Mouse (Mus musculus): ENCODE data around the gene Ntn3.

Ntn3 gene

DNA sequence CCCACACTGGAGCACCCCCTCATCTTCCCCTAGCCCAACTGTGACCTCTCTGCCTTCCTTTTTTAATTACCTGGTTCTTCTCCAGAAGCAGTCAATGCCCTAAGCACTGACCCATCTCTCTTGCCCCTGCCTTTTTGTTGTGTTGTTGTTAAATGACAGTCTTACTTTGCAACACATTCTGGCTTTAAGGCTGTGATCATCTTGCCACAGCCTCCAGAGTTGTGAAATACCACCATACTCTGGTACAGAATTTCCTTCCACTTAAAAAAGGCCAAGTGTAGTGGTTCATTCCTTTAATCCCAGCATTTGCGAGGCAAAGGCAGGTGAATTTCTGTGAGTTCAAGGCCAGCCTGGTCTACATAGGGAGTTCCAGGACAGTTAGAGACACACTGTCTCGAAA is 18.4 kb downstream of the Ntn3 start:
- DNase-seq (ENCODE audit: low spot score) = no peak

DNA sequence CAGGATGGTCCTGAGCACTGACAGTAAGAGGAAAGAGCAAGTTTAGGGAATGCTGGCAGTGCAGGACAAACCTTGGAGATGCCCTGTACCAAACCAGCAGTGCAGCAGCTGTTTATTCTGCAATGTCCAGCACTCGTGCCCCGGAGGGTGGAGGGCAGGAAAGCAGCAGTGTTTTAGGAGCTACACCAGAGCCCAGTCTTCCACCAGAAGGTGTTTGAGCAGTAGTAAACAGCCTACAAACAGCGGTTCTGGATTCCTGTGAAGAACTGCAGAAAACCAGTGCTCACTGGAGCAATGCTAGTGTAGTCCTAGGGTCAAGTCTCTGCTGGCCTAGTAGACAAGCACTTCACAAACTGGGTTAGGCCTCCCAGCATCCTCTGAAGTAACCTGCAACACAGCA is 35.1 kb downstream of the Ntn3 start:
- no peak for DNase-seq (ENCODE audit: low spot score)

DNA sequence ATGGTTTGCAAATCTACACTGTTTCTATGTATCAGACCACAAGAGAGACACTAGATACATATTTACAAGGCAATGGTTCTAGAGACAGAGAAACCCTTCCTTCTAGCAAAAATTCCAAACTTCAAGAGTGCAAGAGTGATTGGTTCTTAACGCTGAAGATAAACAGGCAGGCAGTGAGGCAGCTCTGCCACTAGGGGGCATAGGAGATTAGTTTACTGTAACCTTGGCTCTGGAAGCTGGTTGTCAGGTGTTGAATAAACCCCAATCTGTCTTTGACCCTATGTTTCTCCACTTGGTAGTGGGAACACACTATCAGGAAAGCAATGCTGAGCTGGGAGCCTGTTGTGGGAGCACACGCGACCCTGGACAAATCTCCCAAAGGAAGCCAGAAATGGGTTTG is 35.9 kb downstream of the Ntn3 start:
- no peak for DNase-seq (ENCODE audit: low spot score)

DNA sequence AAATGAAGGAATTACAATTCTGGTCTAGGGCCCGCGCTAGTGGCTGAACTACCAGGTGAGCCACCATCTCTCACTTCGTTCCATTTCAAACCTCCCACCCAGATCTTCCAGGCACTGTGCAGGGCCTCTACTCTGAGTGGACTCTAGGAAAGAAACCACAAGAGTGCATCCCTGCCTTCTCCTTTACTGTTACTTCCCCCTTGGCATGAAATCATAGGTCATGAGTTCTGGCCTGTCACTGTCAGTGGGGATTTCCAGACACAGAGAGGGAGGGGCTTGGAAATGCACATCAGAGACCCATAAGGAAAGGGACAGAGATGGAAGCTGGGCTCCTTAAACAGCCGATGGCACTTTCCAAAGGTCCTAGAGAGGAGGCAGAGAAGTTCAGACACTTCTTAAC is 37.6 kb downstream of the Ntn3 start:
- no peak for DNase-seq (ENCODE audit: low spot score)

DNA sequence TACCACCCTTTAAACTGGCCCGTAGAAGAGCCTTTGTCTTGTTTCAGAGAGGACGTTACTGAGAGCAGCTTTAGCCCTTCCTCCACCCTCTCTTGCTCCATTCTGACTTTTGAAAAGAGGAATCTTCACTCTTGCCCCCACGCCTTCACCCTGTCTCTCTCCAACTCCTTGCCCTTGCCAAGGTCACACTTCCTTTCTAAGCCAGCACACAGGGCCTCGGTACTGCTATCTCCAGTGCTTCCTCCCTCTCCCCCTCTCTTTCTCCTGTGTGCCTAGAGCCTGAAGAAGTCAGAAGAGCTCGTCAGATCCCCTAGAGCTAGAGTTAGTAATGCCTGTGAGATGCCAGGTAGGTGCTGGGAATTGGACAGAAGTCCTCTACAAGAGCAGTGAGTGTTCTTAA is 38.6 kb downstream of the Ntn3 start:
- no peak for DNase-seq (ENCODE audit: low spot score)

DNA sequence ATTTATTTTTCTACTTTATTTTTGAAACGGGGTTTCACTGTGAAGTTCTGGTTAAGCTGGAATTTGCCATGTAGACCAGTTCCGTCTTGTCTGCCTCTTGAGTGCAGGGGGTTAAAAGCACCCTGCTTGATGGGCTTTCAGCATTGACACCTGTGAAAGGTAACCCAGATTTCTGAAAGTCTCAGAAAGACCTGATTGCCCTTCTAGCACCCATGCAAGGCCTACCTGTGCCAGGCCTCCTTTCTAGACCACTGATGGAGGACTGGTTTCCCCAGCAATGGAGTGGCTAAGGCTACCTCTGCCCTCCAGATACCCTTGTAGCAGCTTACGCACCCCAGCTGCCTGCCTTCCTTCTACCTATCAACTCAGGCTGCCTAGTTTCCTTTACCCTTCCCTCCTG is 39.2 kb downstream of the Ntn3 start:
- no peak for DNase-seq (ENCODE audit: low spot score)

DNA sequence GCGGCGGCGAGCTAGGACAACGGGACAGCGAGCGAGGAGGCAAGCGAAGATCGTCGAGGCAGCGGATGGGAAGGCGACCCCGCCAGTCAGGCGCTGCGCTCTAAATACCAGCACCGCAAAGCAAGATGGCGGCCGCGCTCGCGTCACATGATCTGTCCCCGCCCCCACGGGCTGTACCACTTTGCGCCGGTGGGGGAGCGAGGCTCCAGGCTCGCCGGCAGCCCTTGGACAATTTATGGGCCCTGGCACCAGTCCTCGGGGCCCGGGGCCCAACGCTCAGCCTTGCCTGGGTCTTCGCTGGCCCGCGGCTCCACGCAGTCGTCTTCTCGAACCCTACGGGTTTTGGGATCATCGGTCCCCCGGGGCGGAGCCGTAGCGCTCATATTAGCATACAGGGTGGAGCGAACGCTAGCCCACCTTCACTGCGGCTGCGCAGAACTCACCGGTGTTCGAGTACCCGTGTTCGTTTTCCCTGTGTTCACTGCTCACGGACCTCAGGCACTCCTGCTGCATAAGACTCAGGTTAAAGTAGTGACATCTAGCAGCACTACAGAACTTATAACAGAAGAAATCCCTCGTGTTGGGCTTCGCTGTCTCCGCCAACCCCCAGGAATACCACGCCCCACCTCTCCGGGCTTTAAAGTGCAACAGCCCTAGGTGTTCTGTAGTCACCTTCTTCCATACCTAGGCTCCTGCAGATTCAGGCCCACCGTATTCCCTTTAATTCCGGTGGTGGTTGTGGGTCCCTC is 39.8 kb downstream of the Ntn3 start, which contains the start of gene Atp6v0c:
Atp6v0c (minus strand) TSS at position 386 of the 749 bp plus-strand sequence.
- peak; percentile 94 for DNase-seq (ENCODE audit: low spot score)

DNA sequence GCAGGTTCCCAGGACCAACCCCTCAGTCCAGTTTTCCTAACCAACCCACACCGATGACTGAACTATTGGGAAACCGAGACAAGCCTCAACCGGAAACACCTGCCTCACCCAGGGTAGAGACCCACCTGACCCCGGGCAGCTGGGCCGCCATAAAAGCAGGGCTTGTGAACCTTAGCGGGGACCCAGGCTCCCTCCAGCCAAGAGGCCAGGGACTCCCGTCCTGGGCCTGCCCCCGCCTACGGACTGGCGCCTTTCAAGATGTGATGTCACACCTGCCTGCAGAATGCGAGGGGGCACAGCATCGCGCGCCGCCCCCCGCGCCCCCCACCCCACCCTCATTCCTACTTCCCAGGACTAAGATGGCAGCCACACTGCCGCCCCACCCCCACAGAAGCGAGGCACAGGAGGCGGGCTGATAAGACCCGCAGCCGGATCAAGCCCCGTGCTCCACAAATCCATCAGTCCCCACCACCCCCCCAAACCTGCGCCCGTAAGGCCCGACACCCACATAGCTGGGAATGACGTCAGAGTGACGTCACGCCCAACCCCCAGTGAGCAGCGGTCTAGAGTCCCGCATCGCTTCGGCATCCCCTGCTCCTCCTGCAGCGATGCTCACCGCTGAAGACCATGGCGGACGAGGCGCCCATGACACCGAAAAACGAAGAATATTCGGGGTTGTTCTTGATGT is 40.6 kb downstream of the Ntn3 start:
- DNase-seq (ENCODE audit: low spot score) = peak; percentile 74

DNA sequence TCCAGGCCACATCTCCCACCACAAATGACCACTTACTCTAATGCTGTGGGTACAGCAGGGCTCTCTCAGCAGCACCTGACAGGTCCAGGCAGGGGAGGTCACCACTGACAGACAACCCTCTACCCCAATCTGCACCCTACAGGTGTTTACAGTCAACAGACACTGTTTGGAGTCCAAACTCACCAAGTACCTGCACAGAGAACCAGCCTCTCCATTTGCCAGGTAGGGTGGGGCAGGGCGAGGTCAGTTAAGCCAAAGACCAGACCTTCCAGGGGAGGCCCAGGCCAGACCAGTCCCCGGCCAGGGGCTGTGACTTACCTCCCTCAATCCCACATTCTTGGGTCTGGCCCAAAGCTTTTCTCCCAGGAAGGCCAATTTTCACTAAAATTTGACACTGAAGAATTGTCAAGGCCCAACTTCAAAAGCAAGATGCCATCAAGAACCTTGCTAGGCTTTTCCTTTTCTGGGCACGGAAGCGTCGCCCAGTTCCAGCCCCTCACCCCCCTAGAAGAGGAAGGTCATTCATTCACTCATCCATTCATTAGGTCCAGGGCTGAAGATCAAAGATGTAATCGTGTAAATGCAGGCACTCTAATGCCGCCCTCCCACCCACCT is 41.3 kb downstream of the Ntn3 start:
- no peak for DNase-seq (ENCODE audit: low spot score)

DNA sequence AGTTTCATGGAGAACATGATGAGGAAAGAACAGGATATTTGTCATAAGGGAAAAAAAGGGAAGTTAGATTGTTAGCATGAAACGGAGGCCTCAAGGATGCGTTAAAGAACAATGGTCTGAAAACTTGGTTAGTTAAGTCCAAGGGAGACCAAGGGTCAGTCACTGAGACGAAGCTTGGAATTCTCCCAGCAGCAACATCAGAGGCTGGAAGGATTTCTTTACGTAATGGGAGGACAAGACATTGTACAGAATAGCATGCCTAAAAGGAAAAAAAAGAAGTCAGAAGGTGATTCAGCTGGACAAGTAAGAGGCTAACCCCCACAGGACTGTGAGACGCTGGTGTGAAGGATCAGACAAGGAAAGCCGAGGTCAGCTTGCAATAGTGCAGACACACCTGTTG is 42.2 kb downstream of the Ntn3 start:
- DNase-seq (ENCODE audit: low spot score) = no peak

DNA sequence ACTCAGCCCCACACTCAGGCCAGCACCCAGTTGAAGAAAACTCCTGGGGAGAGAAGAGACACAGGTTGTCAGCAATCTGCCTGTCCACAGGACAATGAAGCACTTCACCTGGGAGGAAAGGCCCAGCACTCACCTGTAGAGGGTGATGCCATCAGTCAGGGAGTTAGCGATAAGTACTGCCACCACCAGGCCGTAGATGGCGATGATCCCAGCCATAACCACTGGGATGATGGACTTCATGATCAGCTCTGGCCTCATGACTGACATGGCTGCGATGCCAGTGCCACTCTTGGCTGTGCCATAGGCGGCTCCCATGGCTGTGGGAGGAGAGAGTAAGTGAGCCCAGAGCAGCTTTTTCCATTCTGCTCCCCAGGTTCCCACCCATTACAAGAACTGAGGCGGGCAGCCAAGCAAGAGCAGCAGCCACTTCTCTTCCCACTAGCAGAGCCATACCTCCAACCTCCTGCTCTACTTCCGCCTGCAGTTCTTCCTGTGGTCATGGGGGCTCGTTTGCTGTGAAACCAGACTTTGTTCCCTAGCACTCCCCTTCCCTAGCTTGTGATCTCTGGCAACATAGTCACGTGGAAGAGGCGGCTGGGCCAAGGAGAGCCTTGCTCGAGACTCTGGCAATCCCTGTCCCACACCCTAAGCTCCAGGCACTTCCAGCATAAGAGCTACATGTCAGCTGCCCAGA is 44.6 kb downstream of the Ntn3 start:
- DNase-seq (ENCODE audit: low spot score) = no peak

DNA sequence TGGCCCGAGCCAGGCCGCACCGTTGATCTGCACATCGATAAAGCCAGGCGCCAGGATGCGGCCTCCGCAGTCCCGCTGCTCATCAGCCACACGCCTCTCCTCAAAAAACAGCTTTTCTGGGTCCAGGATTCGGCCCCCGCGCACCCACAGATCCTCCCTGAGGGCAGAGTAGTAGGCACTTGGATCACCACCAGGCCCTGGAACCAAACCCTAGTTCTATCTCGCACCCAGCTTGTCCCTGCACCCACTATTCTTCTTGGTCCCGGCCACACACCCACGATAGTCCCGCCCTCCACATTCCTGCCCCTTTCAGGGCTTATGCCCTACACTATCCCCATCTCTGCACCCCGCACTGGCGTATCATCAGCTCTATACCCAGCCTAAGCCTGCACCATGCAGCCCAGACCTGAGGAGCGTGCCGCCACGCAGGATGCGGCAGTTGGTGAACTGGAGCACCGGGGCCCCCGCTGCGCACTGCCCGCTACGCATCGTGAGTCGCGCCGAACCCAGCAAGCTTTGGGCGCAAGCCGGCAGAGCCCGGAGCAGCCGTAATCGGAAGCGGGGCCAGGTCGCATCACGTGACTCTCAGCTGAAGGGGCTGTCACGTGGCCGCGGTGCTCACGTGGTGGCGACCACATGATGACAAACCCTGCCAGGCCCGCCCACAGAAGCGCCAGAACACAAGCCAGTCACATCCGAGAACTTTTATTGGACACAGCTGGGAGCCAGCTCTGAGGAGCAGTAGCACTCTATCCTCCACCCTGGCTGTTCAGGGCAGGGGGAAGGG is 46.0 kb downstream of the Ntn3 start, which contains the start of gene Amdhd2:
Amdhd2 (minus strand) TSS at position 591 of the 787 bp plus-strand sequence.
- DNase-seq (ENCODE audit: low spot score) = peak; percentile 97

DNA sequence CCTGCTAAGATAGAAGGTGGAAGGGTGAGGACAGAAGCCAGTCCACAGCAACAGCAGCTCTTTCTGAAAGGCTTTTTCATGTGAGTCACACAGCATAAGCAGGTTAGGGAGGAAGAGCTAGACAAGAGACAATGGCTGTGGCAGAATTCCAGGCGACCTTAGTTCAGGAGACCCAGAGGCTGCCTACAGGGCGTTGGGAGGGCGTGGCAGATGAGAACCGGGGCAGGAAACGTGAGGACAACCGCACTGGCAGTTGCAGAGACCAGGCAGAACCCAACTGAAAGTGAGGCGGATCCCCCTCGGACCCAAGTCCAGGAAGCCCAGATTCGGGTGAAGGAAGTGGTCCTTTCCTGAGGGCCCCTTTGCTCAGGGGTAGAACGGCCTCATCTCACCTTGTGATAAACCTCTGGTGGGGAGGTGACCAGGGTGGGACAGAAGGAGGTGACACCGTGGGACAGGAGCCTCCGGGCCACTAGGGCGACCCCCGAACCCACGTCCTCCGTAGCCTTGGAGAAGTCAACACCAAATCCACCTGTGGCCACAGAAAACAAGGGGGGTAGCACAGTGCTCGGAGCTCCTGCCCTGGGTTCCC is 46.7 kb downstream of the Ntn3 start:
- DNase-seq (ENCODE audit: low spot score) = no peak

DNA sequence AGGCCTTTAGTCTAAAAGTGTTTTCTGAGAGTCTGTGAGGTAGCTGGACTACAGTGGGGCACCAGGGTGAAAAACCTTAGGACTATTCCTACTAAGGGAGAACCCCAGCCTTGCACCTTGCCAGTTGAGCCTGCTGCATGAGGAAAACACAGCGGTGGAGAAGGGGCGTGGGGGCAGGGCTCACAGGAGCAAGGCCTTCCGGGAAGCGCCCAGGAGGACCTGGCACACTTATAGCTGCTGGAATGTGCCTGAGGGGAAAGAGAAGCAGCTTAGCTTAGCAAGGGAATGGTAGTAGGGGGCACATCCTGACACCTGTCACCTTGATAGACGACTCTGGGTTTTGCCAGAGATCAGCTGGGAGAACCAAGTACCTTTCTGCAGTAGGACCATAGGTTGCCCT is 47.9 kb downstream of the Ntn3 start:
- no peak for DNase-seq (ENCODE audit: low spot score)

DNA sequence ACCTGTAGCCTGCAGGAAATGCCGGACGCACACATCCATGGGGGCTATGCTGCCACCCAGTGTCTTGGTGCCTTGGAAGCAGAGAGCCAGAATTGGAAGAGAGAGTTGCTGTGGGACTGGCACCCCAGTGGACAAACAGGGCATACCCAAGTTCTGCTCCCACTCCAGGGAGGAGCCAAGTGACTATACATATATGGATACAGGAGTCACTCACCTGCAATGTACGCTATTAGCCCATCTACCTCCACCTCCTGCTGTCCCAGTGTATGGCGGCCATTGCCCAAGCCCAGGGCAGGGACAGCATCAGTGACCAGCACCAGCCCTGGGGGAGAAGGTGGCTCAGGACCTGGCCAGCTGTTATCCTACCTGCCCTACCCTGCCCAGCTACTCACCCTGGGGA is 51.8 kb downstream of the Ntn3 start:
- no peak for DNase-seq (ENCODE audit: low spot score)

DNA sequence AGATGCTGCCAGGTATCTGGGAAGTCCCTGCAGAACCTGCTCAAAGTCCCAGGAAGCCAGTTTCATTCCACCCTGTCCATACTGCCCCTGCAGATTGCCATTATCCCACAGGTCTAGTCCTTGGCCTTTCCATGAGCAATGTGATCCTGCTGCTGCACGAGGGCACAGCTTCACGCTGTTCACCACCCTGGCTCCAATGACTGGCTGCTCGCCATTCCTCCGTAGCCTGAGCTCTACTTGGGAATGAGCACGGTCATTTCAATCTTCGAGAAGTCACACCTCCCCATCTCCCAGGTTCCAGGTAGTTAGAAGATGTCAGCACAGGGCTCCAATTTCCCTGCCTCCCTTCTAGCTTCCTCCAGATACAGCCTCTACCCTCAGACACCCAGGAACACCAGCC is 52.2 kb downstream of the Ntn3 start:
- no peak for DNase-seq (ENCODE audit: low spot score)

DNA sequence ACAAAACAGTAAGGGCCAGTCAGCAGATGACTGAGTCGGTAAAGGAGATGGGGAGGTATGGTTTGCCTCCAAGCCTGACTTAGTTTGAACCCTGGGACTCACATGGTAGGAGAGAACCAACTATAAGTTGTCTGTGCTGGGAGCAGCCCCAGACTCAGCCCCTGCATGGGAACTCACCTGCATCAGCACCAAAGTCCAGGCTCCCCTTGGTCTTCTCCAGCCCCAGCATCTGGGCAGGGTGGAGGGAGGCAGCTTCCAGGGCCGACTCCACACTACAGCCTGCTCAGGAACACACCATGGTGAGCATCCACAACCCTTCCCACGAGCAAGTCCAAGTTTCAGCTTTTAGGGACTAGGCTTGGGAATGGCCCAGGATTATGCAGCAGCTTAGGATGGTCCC is 52.9 kb downstream of the Ntn3 start:
- DNase-seq (ENCODE audit: low spot score) = no peak

DNA sequence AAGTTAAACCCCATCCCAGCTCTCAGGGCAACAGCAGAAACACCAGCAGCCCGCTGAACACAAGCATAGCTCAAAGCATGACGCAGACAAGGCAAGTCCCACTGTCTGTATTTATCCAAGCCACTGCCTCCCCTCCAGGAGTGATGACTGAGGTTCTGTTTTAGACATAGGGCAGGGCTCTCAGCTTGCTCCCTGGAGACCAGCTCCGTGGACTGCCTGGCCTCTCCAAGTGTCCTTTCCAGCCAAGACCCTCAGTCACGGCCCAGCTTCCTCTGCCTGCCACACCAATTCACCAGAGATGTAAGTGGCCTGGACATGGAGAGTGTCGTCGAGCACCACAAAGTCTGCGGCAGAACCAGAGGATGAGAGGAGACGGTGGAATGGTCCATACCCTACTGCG is 53.6 kb downstream of the Ntn3 start:
- DNase-seq (ENCODE audit: low spot score) = no peak

DNA sequence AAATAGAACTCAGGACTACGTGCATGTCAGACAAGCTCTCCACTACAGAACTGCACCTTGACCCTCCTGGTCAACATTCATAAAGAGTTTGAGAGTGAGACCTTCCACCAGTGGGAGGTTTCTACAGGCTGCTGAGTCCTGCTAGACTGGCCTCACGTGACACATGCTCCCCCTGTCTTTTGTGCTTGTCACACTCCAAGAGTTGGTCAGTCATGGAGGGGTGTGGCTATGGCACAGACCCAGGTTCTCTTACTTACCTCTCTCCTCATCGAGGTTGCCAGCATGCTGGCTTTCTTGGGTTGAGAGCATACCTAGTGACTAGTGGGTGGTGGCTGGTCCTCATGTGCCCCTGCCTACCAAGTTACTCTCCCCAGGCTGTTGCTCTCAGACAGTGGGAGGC is 54.9 kb downstream of the Ntn3 start:
- no peak for DNase-seq (ENCODE audit: low spot score)
